Mouse (Mus musculus): ENCODE measurements around the gene Fbxo28. TPM values are rescaled to one million over a fixed set of nuclear protein-coding genes. Genes with fewer than 3 reads are reported as not detected.
A peak's percentile ranks its signal among the peaks of the same experiment; 100 is the strongest.

Gene Fbxo28
- 10 to 100 TPM; 23.6 to 25.0 TPM for total RNA-seq (2021)
- long read RNA-seq, experiment 1, full-length matches to known transcripts: 11 of 16 reads
- long read RNA-seq, experiment 1, partial matches to known transcripts: 0 of 16 reads
- long read RNA-seq, experiment 1, other reads (novel, unspliced or antisense): 5 of 16 reads
- long read RNA-seq, experiment 2, full-length matches to known transcripts: 10 of 14 reads
- long read RNA-seq, experiment 2, partial matches to known transcripts: 0 of 14 reads
- long read RNA-seq, experiment 2, other reads (novel, unspliced or antisense): 4 of 14 reads

- DNase-seq: peak; percentile 83 to 89
- intact Hi-C loops (cut with DNase I): loop anchor here (2.0 to 5.0 kb wide), 2 partner anchors 58 to 214 kb away; partner anchors contain the start of gene Degs1
These were observed at the start of gene Fbxo28 for GRCm38 (mm10) chr1:182340821-182341781. Gene Fbxo28 (minus strand): TSS chr1:182341629.

- DNase-seq: peak; percentile 16 to 37
- intact Hi-C loops (cut with DNase I): no loop called here
These were observed 47.3 kb upstream of the Fbxo28 start for GRCm38 (mm10) chr1:182388729-182389128.

- no peak for DNase-seq
- intact Hi-C loops (cut with DNase I): no loop called here
These were observed 45.0 kb upstream of the Fbxo28 start for GRCm38 (mm10) chr1:182386449-182386848.

- intact Hi-C loops (cut with DNase I): no loop called here
- DNase-seq: no peak
These were observed 41.7 kb upstream of the Fbxo28 start for GRCm38 (mm10) chr1:182383096-182383495.

- DNase-seq: no peak
- intact Hi-C loops (cut with DNase I): no loop called here
These were observed 39.9 kb upstream of the Fbxo28 start for GRCm38 (mm10) chr1:182381327-182381726.

GRCm38 (mm10) chr1:182380683-182381082 is 39.3 kb upstream of the Fbxo28 start:
- intact Hi-C loops (cut with DNase I): no loop called here
- no peak for DNase-seq

- intact Hi-C loops (cut with DNase I): loop anchor here (5.0 kb wide), 2 partner anchors 58 to 108 kb away; no protein-coding TSS in a partner anchor
- DNase-seq: no peak
These were observed 37.4 kb upstream of the Fbxo28 start for GRCm38 (mm10) chr1:182378876-182379275.

- intact Hi-C loops (cut with DNase I): loop anchor here (5.0 kb wide), 2 partner anchors 59 to 109 kb away; no protein-coding TSS in a partner anchor
- DNase-seq: no peak
These were observed 36.9 kb upstream of the Fbxo28 start for GRCm38 (mm10) chr1:182378205-182378835.

- DNase-seq: no peak
- intact Hi-C loops (cut with DNase I): loop anchor here (2.0 to 5.0 kb wide), 3 partner anchors 60 to 161 kb away; no protein-coding TSS in a partner anchor
These were observed 36.1 kb upstream of the Fbxo28 start for GRCm38 (mm10) chr1:182377519-182377918.

GRCm38 (mm10) chr1:182376826-182377225 is 35.4 kb upstream of the Fbxo28 start:
- DNase-seq: no peak
- intact Hi-C loops (cut with DNase I): loop anchor here (2.0 to 5.0 kb wide), 3 partner anchors 60 to 162 kb away; no protein-coding TSS in a partner anchor

- intact Hi-C loops (cut with DNase I): loop anchor here (2.0 to 5.0 kb wide), 3 partner anchors 61 to 163 kb away; no protein-coding TSS in a partner anchor
- peak; percentile 9 to 37 for DNase-seq
These were observed 34.8 kb upstream of the Fbxo28 start for GRCm38 (mm10) chr1:182376221-182376620.

GRCm38 (mm10) chr1:182371891-182372290 is 30.5 kb upstream of the Fbxo28 start:
- intact Hi-C loops (cut with DNase I): no loop called here
- no peak for DNase-seq

GRCm38 (mm10) chr1:182369435-182369834 is 28.0 kb upstream of the Fbxo28 start:
- no peak for DNase-seq
- intact Hi-C loops (cut with DNase I): no loop called here

- DNase-seq: no peak
- intact Hi-C loops (cut with DNase I): no loop called here
These were observed 27.4 kb upstream of the Fbxo28 start for GRCm38 (mm10) chr1:182368782-182369181.

GRCm38 (mm10) chr1:182368309-182368708 is 26.9 kb upstream of the Fbxo28 start:
- intact Hi-C loops (cut with DNase I): no loop called here
- DNase-seq: no peak

GRCm38 (mm10) chr1:182363683-182364404 is 22.4 kb upstream of the Fbxo28 start:
- no peak for DNase-seq
- intact Hi-C loops (cut with DNase I): no loop called here

- DNase-seq: no peak
- intact Hi-C loops (cut with DNase I): no loop called here
These were observed 21.3 kb upstream of the Fbxo28 start for GRCm38 (mm10) chr1:182362703-182363102.

- intact Hi-C loops (cut with DNase I): no loop called here
- no peak for DNase-seq
These were observed 16.7 kb upstream of the Fbxo28 start for GRCm38 (mm10) chr1:182358133-182358532.

GRCm38 (mm10) chr1:182354504-182355147 is 13.2 kb upstream of the Fbxo28 start:
- intact Hi-C loops (cut with DNase I): no loop called here
- DNase-seq: no peak
